Mouse (Mus musculus): ENCODE results near the gene Kcnd2.

The Kcnd2 gene

DNA sequence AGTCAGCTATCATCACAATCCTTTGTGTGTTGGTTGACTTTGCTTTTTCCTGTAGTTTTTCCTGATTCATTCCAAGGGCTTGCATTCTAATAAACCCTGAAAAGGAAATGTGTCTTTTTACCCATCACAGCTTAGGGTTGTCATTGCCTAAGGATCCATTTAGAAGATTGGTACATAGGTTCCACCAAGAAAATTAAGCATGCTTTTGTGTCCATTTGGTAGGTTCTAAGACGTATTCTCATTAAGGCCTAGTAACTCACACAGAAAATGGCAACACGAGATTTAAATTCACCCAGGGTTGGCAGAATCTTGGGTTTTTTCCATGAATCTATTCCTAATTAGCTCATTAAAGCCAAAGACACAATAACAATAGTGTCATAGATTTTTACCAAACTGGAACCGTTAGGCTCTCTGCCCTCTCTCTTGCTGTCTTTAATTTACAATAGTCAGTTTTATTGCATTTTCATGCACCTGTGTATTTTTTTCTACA is 477.6 kb downstream of the Kcnd2 start:
- no peak for DNase-seq

DNA sequence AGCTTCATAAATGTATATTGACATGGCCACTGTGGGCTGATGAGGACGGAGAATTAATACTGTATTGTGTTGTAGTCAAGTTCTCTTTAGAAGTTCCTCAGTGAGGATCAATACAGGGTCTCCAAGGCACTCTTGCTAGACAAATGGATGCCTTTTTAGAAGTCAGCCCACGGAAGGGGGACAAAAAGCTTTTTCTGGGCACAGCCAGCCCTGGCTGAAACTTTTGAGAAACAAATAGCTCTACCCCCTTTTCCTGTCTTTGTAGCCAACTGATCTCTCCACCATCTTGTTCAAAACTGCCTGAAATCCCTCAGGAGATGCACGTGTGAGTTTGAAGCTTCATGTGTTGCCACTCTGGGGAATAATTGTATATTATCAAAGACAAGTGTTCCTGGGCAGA is 482.3 kb downstream of the Kcnd2 start:
- DNase-seq, result no peak

DNA sequence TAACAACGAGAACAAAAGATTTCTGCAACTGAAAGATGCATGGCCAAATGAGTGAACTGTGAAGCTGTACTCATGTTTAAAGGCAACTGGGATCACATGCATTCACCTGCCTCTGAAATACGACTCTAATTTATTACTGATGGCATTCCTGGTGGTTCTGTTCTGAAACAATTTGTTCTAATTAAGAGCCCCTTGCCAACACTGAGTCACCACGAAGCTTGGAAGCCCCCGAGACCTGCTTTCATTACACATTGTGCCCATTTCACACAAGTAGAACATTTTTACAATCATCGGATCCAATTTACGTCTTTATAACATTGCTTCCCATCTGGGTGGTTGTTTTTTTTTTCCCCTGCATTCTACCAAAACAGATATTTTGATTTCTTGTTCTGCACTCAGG is 485.8 kb downstream of the Kcnd2 start:
- DNase-seq, result no peak

DNA sequence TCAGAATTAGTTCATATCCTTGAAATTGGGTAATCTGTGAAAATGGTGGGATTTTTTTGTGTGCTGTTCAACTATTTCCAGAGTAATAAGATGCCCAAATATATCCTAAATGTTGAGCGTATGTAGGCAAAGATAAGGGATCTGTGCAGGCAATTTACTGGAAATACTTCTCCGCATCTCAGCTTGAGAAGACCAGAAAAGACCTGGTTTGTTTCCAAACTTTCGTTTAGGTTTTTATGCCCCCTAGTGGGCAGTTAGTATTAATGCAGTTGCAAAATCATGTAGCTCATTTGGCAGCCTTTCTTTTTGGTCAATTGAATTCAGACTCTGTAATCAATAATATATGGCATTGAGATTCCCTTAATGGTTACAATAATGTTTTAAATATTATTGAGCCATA is 493.9 kb downstream of the Kcnd2 start:
- DNase-seq, result no peak

DNA sequence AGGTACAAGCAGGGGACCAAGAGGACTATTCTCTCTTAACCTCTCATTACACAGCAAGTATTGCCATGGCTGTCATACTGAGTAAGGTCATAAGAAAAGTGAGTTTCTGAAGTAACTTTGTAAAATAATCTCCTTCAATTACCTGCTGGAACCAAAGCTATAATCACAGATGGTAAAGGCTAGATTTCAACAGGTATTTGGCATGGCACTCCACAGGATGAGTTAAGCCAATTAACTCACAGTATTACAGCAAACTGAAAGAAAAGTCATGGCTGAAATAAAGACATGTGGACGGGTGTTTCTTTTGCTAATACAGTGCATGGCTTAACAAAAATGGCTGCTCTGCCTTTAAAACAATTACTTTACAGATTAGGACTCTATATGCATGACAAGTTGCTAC is 503.8 kb downstream of the Kcnd2 start:
- DNase-seq, result no peak

- no peak for DNase-seq
These were observed 506.9 kb downstream of the Kcnd2 start for GRCm38 (mm10) chr6:21722238-21722637.

DNA sequence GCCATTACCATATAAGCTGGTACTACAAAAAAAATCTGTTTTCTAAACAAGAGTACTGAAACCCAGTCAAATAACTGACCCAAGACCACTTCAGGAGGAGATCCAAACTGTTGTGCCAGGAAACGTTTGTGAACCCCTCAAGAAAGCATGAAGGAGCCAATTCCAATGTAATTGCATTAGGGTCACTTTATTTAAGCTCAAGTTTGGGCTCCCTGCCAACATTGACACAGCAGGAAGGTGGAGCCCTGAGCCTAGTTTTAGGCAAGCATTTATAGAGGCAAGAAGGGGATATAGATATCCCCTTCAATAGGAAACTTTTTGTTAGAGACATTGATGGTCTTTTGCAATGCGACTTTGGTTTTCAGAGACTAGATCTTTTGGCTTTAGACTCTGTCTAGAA is 525.3 kb downstream of the Kcnd2 start:
- DNase-seq, result no peak

DNA sequence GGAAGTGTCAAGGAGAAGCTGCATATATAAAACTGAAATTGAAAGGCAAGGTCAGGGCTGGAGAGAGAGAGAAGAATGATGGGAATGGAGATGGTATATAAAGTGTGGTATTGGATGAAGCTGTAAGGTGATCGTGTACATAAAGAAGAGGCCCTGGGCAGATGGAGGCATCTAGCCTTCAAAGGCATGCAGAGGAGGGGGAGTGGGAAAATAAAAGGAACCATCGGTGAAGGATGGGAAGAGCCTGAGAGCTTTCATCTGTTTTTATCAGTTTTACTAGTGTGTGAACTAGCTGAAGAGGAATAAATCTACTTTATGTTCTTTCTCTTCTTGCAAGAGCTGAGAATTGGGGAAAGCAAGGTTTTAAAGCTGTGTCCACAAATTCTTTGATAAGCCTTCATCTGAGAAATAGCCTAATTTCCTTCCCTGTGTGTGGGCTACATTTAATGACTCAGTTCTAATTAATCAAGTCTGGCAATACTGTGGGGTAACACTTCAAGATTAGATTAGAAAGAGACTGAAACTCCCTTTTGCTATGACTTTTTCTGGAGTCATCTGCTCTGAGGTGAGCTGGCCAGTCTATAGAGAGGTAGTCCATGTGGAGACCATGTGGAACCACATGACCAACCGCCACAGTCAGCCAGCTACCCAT is 529.4 kb downstream of the Kcnd2 start:
- no peak for DNase-seq

DNA sequence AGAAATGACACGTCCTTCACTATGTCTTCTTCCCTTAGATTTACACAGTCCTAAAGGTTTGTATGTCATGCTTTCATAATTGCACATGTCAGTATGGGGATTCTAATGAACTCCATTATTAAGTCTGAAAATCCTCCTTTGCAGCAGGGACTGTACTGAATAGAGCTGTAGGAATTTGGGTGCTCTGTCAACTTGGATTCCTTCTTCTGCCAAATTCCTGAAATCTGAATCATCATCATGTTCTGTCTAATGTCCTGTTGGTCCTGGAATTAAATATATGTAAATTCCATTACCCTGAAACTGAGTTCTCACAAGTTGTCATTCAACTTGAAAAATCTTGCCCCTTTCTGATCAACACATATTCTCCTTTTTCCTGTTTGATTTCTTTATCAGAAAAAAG is 532.2 kb downstream of the Kcnd2 start:
- DNase-seq, result no peak

- no peak for DNase-seq
These were observed 552.5 kb downstream of the Kcnd2 start for GRCm38 (mm10) chr6:21767787-21768221.

DNA sequence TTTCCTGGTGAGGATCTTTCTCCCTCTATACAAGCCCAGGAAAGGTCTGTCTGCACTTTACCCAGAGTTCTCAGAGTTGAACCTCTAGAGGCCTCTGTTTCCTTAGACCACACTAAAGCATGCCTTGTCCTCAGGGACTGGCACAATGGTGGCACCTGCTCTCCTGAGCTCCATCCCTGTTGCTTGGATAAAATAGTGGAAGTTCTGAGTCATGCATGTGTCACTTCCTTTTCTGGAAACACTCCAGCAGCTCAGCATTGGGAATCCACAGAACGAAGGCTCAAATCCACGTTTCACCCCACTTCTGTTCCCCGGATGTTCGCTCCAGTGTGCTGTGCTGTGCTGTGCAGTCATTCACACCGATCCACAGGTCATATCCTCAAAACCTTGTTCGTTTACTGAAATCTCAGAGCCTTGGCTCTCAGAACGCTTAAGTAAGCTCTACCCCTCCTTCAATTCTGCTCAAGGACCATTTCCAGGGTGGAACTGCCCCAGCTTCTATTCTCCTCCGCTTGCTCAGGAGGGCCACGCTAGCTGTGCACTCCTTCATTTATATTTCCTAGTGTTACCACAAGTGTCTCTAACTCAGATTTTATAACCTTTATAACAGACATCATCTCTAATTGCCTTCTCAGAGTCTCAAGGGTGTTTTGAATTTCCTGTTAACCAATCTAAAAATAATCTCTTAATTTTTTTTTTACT is 553.6 kb downstream of the Kcnd2 start:
- DNase-seq, result no peak

- DNase-seq, result no peak
These were observed 554.1 kb downstream of the Kcnd2 start for GRCm38 (mm10) chr6:21769447-21769809.

GRCm38 (mm10) chr6:21774213-21774916 is 559.1 kb downstream of the Kcnd2 start:
- no peak for DNase-seq

All from spleen, adult 18-20 months (tissue).